Mouse (Mus musculus): ENCODE results near the gene Hist1h3c.
"Not testable (repeated sequence)": the region's sequence is repeated elsewhere in the genome, so short reads cannot be mapped to it uniquely, and the experiment has no call there.

Gene Hist1h3c

GRCm38 (mm10) chr13:23760972-23761864 lies 15.8 kb upstream of the Hist1h3c start, which contains the start of gene Hist1h4a:
Hist1h4a (minus strand) TSS chr13:23761230.
- peak; percentile 99 for DNase-seq (ENCODE audit: low read depth, low spot score)
- no peaks in the 10 kb centered on the region for H3K27me3 ChIP-seq (ENCODE audit: control insufficient read depth, insufficient read depth, low read length, poor library complexity, severe bottlenecking)
- no peaks in the 10 kb centered on the region for H3K36me3 ChIP-seq (ENCODE audit: control insufficient read depth, insufficient read depth, low read length, poor library complexity, severe bottlenecking)

GRCm38 (mm10) chr13:23760240-23760971 lies 15.0 kb upstream of the Hist1h3c start:
- Histone ChIP-seq H3K36me3 (ENCODE audit: control insufficient read depth, insufficient read depth, low read length, poor library complexity, severe bottlenecking) (no peaks in the 10 kb centered on the region), H3K27me3 (ENCODE audit: control insufficient read depth, insufficient read depth, low read length, poor library complexity, severe bottlenecking) (no peaks in the 10 kb centered on the region)
- DNase-seq (ENCODE audit: low read depth, low spot score): peak; percentile 59

- Histone ChIP-seq H3K36me3 (ENCODE audit: control insufficient read depth, insufficient read depth, low read length, poor library complexity, severe bottlenecking) (no peaks in the 10 kb centered on the region), H3K27me3 (ENCODE audit: control insufficient read depth, insufficient read depth, low read length, poor library complexity, severe bottlenecking) (no peaks in the 10 kb centered on the region)
- no peak for DNase-seq (ENCODE audit: low read depth, low spot score)
Measured at GRCm38 (mm10) chr13:23759916-23760239, 14.5 kb upstream of the Hist1h3c start.

GRCm38 (mm10) chr13:23759251-23759771 lies 13.9 kb upstream of the Hist1h3c start:
- no peak for DNase-seq (ENCODE audit: low read depth, low spot score)
- Histone ChIP-seq H3K27me3 (ENCODE audit: control insufficient read depth, insufficient read depth, low read length, poor library complexity, severe bottlenecking) (no peaks in the 10 kb centered on the region), H3K36me3 (ENCODE audit: control insufficient read depth, insufficient read depth, low read length, poor library complexity, severe bottlenecking) (no peaks in the 10 kb centered on the region)

GRCm38 (mm10) chr13:23757921-23758320 lies 12.5 kb upstream of the Hist1h3c start:
- no peaks in the 10 kb centered on the region for H3K27me3 ChIP-seq (ENCODE audit: control insufficient read depth, insufficient read depth, low read length, poor library complexity, severe bottlenecking)
- H3K36me3 ChIP-seq (ENCODE audit: control insufficient read depth, insufficient read depth, low read length, poor library complexity, severe bottlenecking): no peaks in the 10 kb centered on the region
- DNase-seq (ENCODE audit: low read depth, low spot score): no peak

- Histone ChIP-seq H3K27me3 (ENCODE audit: control insufficient read depth, insufficient read depth, low read length, poor library complexity, severe bottlenecking) (no peaks in the 10 kb centered on the region), H3K36me3 (ENCODE audit: control insufficient read depth, insufficient read depth, low read length, poor library complexity, severe bottlenecking) (no peaks in the 10 kb centered on the region)
- DNase-seq (ENCODE audit: low read depth, low spot score): peak; percentile 52
Measured at GRCm38 (mm10) chr13:23757211-23757773, 11.9 kb upstream of the Hist1h3c start.

GRCm38 (mm10) chr13:23756790-23757189 lies 11.4 kb upstream of the Hist1h3c start, which contains the start of gene Hist1h4b:
Hist1h4b (plus strand) TSS chr13:23757013.
- DNase-seq (ENCODE audit: low read depth, low spot score): peak; percentile 95
- H3K27me3 ChIP-seq (ENCODE audit: control insufficient read depth, insufficient read depth, low read length, poor library complexity, severe bottlenecking): no peaks in the 10 kb centered on the region
- no peaks in the 10 kb centered on the region for H3K36me3 ChIP-seq (ENCODE audit: control insufficient read depth, insufficient read depth, low read length, poor library complexity, severe bottlenecking)

- no peak for DNase-seq (ENCODE audit: low read depth, low spot score)
- H3K36me3 ChIP-seq (ENCODE audit: control insufficient read depth, insufficient read depth, low read length, poor library complexity, severe bottlenecking): no peaks in the 10 kb centered on the region
- H3K27me3 ChIP-seq (ENCODE audit: control insufficient read depth, insufficient read depth, low read length, poor library complexity, severe bottlenecking): no peaks in the 10 kb centered on the region
Measured at GRCm38 (mm10) chr13:23755000-23755399, 9.6 kb upstream of the Hist1h3c start.

GRCm38 (mm10) chr13:23753314-23754078 lies 8.1 kb upstream of the Hist1h3c start:
- no peaks in the 10 kb centered on the region for H3K36me3 ChIP-seq (ENCODE audit: control insufficient read depth, insufficient read depth, low read length, poor library complexity, severe bottlenecking)
- DNase-seq (ENCODE audit: low read depth, low spot score): no peak

GRCm38 (mm10) chr13:23752742-23753172 lies 7.4 kb upstream of the Hist1h3c start:
- no peak for DNase-seq (ENCODE audit: low read depth, low spot score)

More at GRCm38 (mm10) chr13:23753314-23754078, 8.1 kb upstream of the Hist1h3c start:
- no peaks in the 10 kb centered on the region for H3K27me3 ChIP-seq (ENCODE audit: control insufficient read depth, insufficient read depth, low read length, poor library complexity, severe bottlenecking)

GRCm38 (mm10) chr13:23752067-23752741 lies 6.8 kb upstream of the Hist1h3c start, which contains the start of gene Hist1h3b:
Hist1h3b (plus strand) TSS chr13:23752267.
- not testable (repeated sequence) for H3K36me3 ChIP-seq (ENCODE audit: control insufficient read depth, insufficient read depth, low read length, poor library complexity, severe bottlenecking); H3K27me3 ChIP-seq (ENCODE audit: control insufficient read depth, insufficient read depth, low read length, poor library complexity, severe bottlenecking)
- DNase-seq (ENCODE audit: low read depth, low spot score): peak; percentile 90

More at GRCm38 (mm10) chr13:23752742-23753172, 7.4 kb upstream of the Hist1h3c start:
- H3K27me3 ChIP-seq (ENCODE audit: control insufficient read depth, insufficient read depth, low read length, poor library complexity, severe bottlenecking): no peaks in the 10 kb centered on the region
- H3K36me3 ChIP-seq (ENCODE audit: control insufficient read depth, insufficient read depth, low read length, poor library complexity, severe bottlenecking): no peaks in the 10 kb centered on the region

- DNase-seq (ENCODE audit: low read depth, low spot score): peak; percentile 47
- H3K36me3 ChIP-seq (ENCODE audit: control insufficient read depth, insufficient read depth, low read length, poor library complexity, severe bottlenecking): no peaks in the 10 kb centered on the region
- no peaks in the 10 kb centered on the region for H3K27me3 ChIP-seq (ENCODE audit: control insufficient read depth, insufficient read depth, low read length, poor library complexity, severe bottlenecking)
Measured at GRCm38 (mm10) chr13:23751478-23751956, 6.1 kb upstream of the Hist1h3c start.

- not testable (repeated sequence) for H3K27me3 ChIP-seq (ENCODE audit: control insufficient read depth, insufficient read depth, low read length, poor library complexity, severe bottlenecking); H3K36me3 ChIP-seq (ENCODE audit: control insufficient read depth, insufficient read depth, low read length, poor library complexity, severe bottlenecking)
- peak; percentile 80 for DNase-seq (ENCODE audit: low read depth, low spot score)
Measured at GRCm38 (mm10) chr13:23750839-23751477, 5.6 kb upstream of the Hist1h3c start, which contains the start of gene Hist1h2ab. Hist1h2ab (plus strand) TSS chr13:23751126.
